Mouse (Mus musculus) heart, embryonic 12.5 days (tissue): Measurements from ENCODE around the gene Arhgap10. TPM values are rescaled to one million over a fixed set of nuclear protein-coding genes. Genes with fewer than 3 reads are reported as not detected.

Experiments
- ATAC-seq: fragments of 200-750 bp; cut with Nextera tagmentation; 2 replicates; pipeline ENCODE4 v1.8.0; 2017; ENCODE audit warnings: moderate TSS enrichment, moderate library complexity; ENCODE audit not compliant: insufficient number of reproducible peaks, low FRiP score
- H3K27ac ChIP-seq: fragments of 300-500 bp; sonication (generic); 2 replicates; pipeline ENCODE4 v1.5.1; 2016; ENCODE audit warnings: mild to moderate bottlenecking, moderate library complexity; ENCODE audit not compliant: poor library complexity, severe bottlenecking
- H3K27me3 ChIP-seq: fragments of 300-500 bp; sonication (generic); replicated peaks from 2 replicates; pipeline ENCODE4 v1.6.1; 2016; ENCODE audit warnings: mild to moderate bottlenecking, moderate library complexity
- H3K36me3 ChIP-seq: fragments of 300-500 bp; sonication (generic); 2 replicates; pipeline ENCODE4 v1.6.1; 2016; ENCODE audit warnings: mild to moderate bottlenecking, moderate library complexity
- H3K4me1 ChIP-seq: fragments of 300-500 bp; sonication (generic); replicated peaks from 2 replicates; pipeline ENCODE4 v1.6.1; 2016; ENCODE audit warnings: mild to moderate bottlenecking
- H3K4me2 ChIP-seq: fragments of 300-500 bp; sonication (generic); 2 replicates; pipeline ENCODE4 v1.6.1; 2016; ENCODE audit warnings: mild to moderate bottlenecking, moderate library complexity
- H3K4me3 ChIP-seq: fragments of 300-500 bp; sonication (generic); 2 replicates; pipeline ENCODE4 v1.5.1; 2016; ENCODE audit warnings: mild to moderate bottlenecking
- H3K9ac ChIP-seq: fragments of 300-500 bp; sonication (generic); 2 replicates; pipeline ENCODE4 v1.6.1; 2016; ENCODE audit warnings: mild to moderate bottlenecking, moderate library complexity
- H3K9me3 ChIP-seq: fragments of 300-500 bp; sonication (generic); replicated peaks from 2 replicates; pipeline ENCODE4 v1.6.1; 2016; ENCODE audit warnings: mild to moderate bottlenecking, moderate library complexity
- WGBS: fragments of 180-500 bp; shearing (Covaris S2); methylation state at CpG from one replicate; pipeline ENCODE4 v1.1.7; 2016; 5-methylcytosine and 5-hydroxymethylcytosine counted together
- polyA plus RNA-seq: library from polyadenylated mRNA; unstranded; fragments of >200 nt; fragmentation: Nextera tagmentation; extraction: Ambion mirVana; gene quantifications from 2 replicates; pipeline ENCODE4 v1.2.1, GENCODE M21; 2016

Gene Arhgap10
- polyA plus RNA-seq, 1 experiment from 2014 or later, result 25.3 TPM

- Histone ChIP-seq H3K9ac (no peak overlapping the region), H3K27ac (no peak overlapping the region), H3K4me3 (no peak overlapping the region), H3K9me3 (no peaks in the 10 kb centered on the region), H3K36me3 (no peaks in the 10 kb centered on the region), H3K4me1 (peaks cover 6% of the 10 kb centered on the region), H3K27me3 (no peaks in the 10 kb centered on the region), H3K4me2 (no peak overlapping the region)
- WGBS, result 68% methylated on average over 7 of the region's 7 CpGs
- no peak for ATAC-seq
Measured at GRCm38 (mm10) chr8:77459696-77460095, 58.1 kb downstream of the Arhgap10 start.

- Histone ChIP-seq H3K4me3 (no peak overlapping the region), H3K4me1 (peaks cover 14% of the 10 kb centered on the region), H3K36me3 (peaks cover 3% of the 10 kb centered on the region; the same call in 1 of the 2 replicates), H3K4me2 (no peak overlapping the region), H3K9ac (no peak overlapping the region), H3K9me3 (no peaks in the 10 kb centered on the region), H3K27me3 (no peaks in the 10 kb centered on the region), H3K27ac (no peak overlapping the region)
- ATAC-seq, result no peak
- 82% methylated on average over 4 of the region's 4 CpGs for whole genome bisulfite sequencing
Measured at GRCm38 (mm10) chr8:77458575-77458974, 59.2 kb downstream of the Arhgap10 start.

- ATAC-seq, result no peak
- Histone ChIP-seq H3K9me3 (peaks cover 7% of the 10 kb centered on the region; the same call in 1 of the 2 replicates), H3K27ac (no peak overlapping the region), H3K4me3 (no peak overlapping the region), H3K9ac (no peak overlapping the region), H3K36me3 (peaks cover 11% of the 10 kb centered on the region), H3K4me1 (peaks cover 14% of the 10 kb centered on the region), H3K27me3 (no peaks in the 10 kb centered on the region), H3K4me2 (no peak overlapping the region)
- 91% methylated on average over 6 of the region's 6 CpGs for WGBS
Measured at GRCm38 (mm10) chr8:77456263-77456662, 61.5 kb downstream of the Arhgap10 start.

GRCm38 (mm10) chr8:77453836-77454235 lies 63.9 kb downstream of the Arhgap10 start:
- Histone ChIP-seq H3K4me1 (peaks cover 8% of the 10 kb centered on the region; the same call in 1 of the 2 replicates), H3K27me3 (no peaks in the 10 kb centered on the region), H3K4me3 (no peak overlapping the region), H3K4me2 (no peak overlapping the region), H3K9ac (no peak overlapping the region), H3K9me3 (peaks cover 27% of the 10 kb centered on the region), H3K27ac (no peak overlapping the region), H3K36me3 (peaks cover 32% of the 10 kb centered on the region)
- 80% methylated on average over 9 of the region's 9 CpGs for WGBS
- ATAC-seq, result no peak

- Histone ChIP-seq H3K27me3 (no peaks in the 10 kb centered on the region), H3K9me3 (peaks cover 47% of the 10 kb centered on the region), H3K4me3 (no peak overlapping the region), H3K4me2 (no peak overlapping the region), H3K9ac (no peak overlapping the region), H3K27ac (no peak overlapping the region), H3K36me3 (peaks cover 51% of the 10 kb centered on the region), H3K4me1 (peaks cover 8% of the 10 kb centered on the region; the same call in 1 of the 2 replicates)
- ATAC-seq, result no peak
- 85% methylated on average over 21 of the region's 21 CpGs for WGBS
Measured at GRCm38 (mm10) chr8:77451466-77452382, 66.0 kb downstream of the Arhgap10 start.

- 89% methylated on average over 5 of the region's 5 CpGs for WGBS
- H3K36me3 ChIP-seq, result peaks cover 57% of the 10 kb centered on the region
- no peak overlapping the region for H3K4me2 ChIP-seq
- H3K4me1 ChIP-seq, result peaks cover 8% of the 10 kb centered on the region; the same call in 1 of the 2 replicates
- H3K9me3 ChIP-seq, result peaks cover 52% of the 10 kb centered on the region
- no peak overlapping the region for H3K9ac ChIP-seq
- no peak overlapping the region for H3K4me3 ChIP-seq
- no peak overlapping the region for H3K27ac ChIP-seq
- ATAC-seq, result no peak
- no peaks in the 10 kb centered on the region for H3K27me3 ChIP-seq
Measured at GRCm38 (mm10) chr8:77451052-77451451, 66.7 kb downstream of the Arhgap10 start.

GRCm38 (mm10) chr8:77446294-77446693 lies 71.5 kb downstream of the Arhgap10 start:
- 92% methylated on average over 12 of the region's 12 CpGs for WGBS
- Histone ChIP-seq H3K9ac (no peak overlapping the region), H3K4me2 (no peak overlapping the region), H3K27me3 (no peaks in the 10 kb centered on the region), H3K4me1 (peaks cover 21% of the 10 kb centered on the region), H3K9me3 (peaks cover 53% of the 10 kb centered on the region), H3K27ac (no peak overlapping the region), H3K4me3 (no peak overlapping the region), H3K36me3 (peaks cover 50% of the 10 kb centered on the region)
- ATAC-seq, result no peak

- Histone ChIP-seq H3K9me3 (peaks cover 48% of the 10 kb centered on the region), H3K4me2 (no peak overlapping the region), H3K36me3 (peaks cover 43% of the 10 kb centered on the region), H3K27ac (no peak overlapping the region), H3K27me3 (no peaks in the 10 kb centered on the region), H3K4me3 (no peak overlapping the region), H3K9ac (no peak overlapping the region), H3K4me1 (peaks cover 21% of the 10 kb centered on the region)
- WGBS, result 86% methylated on average over 3 of the region's 3 CpGs
- ATAC-seq, result no peak
Measured at GRCm38 (mm10) chr8:77445642-77446041, 72.1 kb downstream of the Arhgap10 start.

GRCm38 (mm10) chr8:77444166-77444870 lies 73.4 kb downstream of the Arhgap10 start:
- Histone ChIP-seq H3K27ac (peak overlapping the region; percentile 84), H3K4me1 (peaks cover 21% of the 10 kb centered on the region), H3K4me3 (no peak overlapping the region), H3K9me3 (peaks cover 35% of the 10 kb centered on the region), H3K36me3 (peaks cover 30% of the 10 kb centered on the region), H3K4me2 (peak overlapping the region; percentile 44), H3K9ac (no peak overlapping the region), H3K27me3 (no peaks in the 10 kb centered on the region)
- ATAC-seq, result peak; percentile 55; the same call in 1 of the 2 replicates
- WGBS, result 65% methylated on average over 10 of the region's 10 CpGs

- no peak overlapping the region for H3K27ac ChIP-seq
- peaks cover 21% of the 10 kb centered on the region for H3K9me3 ChIP-seq
- peaks cover 33% of the 10 kb centered on the region for H3K4me1 ChIP-seq
- H3K4me3 ChIP-seq, result no peak overlapping the region
- 81% methylated on average over 7 of the region's 7 CpGs for whole genome bisulfite sequencing
- H3K27me3 ChIP-seq, result no peaks in the 10 kb centered on the region
- ATAC-seq, result no peak
- peaks cover 16% of the 10 kb centered on the region for H3K36me3 ChIP-seq
- H3K9ac ChIP-seq, result no peak overlapping the region
- no peak overlapping the region for H3K4me2 ChIP-seq
Measured at GRCm38 (mm10) chr8:77442452-77442851, 75.3 kb downstream of the Arhgap10 start.

GRCm38 (mm10) chr8:77440913-77441312 lies 76.8 kb downstream of the Arhgap10 start:
- no peak overlapping the region for H3K4me3 ChIP-seq
- H3K9me3 ChIP-seq, result peaks cover 7% of the 10 kb centered on the region
- no peaks in the 10 kb centered on the region for H3K27me3 ChIP-seq
- 81% methylated on average over 9 of the region's 9 CpGs for WGBS
- no peak for ATAC-seq
- no peak overlapping the region for H3K27ac ChIP-seq
- H3K4me1 ChIP-seq, result peaks cover 48% of the 10 kb centered on the region
- H3K4me2 ChIP-seq, result no peak overlapping the region
- H3K9ac ChIP-seq, result no peak overlapping the region
- H3K36me3 ChIP-seq, result 0 out of 2 replicates have a peak, but pooled peaks cover 2% of the 10 kb centered on the region
